ENCODE assay signal across 18 mouse cellular contexts in genomic region chr1:88938458-88938857, GRCm38 (mm10).
DNase-seq lines count a peak whose midpoint lies in the region; ATAC-seq and TF ChIP-seq lines count a peak whose summit lies in the region.
"Had no signal": no experiment of that assay in that cellular context is flagged by ENCODE, and none has a peak within 500 bp of the region (broad histone marks: within the 10 kb centered on the region; RNA-seq: fewer than 3 reads in every experiment).

No protein-coding gene starts in this region.

- DNase-seq in hindbrain, embryonic 14.5 days (ENCODE audit: low spot score), result no peak
- peak; percentile 68 for DNase-seq in kidney, adult 2 months
- peak; percentile 53 to 75 for DNase-seq in kidney, postnatal 25 days
- no peak for DNase-seq in ovary, postnatal 36 days (ENCODE audit: low spot score)
- no peak for DNase-seq in thymus, postnatal 0 days (ENCODE audit: low spot score)
- DNase-seq in thymus, postnatal 10 days (ENCODE audit: low spot score in 2 of 2), result no peak
- DNase-seq: adrenal gland, adult 8-10 months; cerebellum, adult 2 months; embryo, embryonic 11 days; liver, postnatal 0 days; lung, postnatal 4 days; right cerebral cortex, adult 18-20 months; spleen, adult 18-20 months; thymus, postnatal 25 days had no signal

- H3K9me3 ChIP-seq in hindbrain, embryonic 13.5 days, result no peaks in the 10 kb centered on the region
- no peaks in the 10 kb centered on the region for H3K9me3 ChIP-seq in hindbrain, embryonic 12.5 days (replicated peaks)
- no peaks in the 10 kb centered on the region for H3K9me3 ChIP-seq in hindbrain, embryonic 14.5 days (ENCODE audit: control insufficient read depth, low read length)
- H3K9me3 ChIP-seq: heart, embryonic 13.5 days had no signal

- H3K27me3 ChIP-seq in hindbrain, embryonic 13.5 days, result no peaks in the 10 kb centered on the region
- no peaks in the 10 kb centered on the region for H3K27me3 ChIP-seq in hindbrain, embryonic 12.5 days
- H3K27me3 ChIP-seq in hindbrain, embryonic 14.5 days (ENCODE audit: control insufficient read depth, insufficient read depth, low read length), result no peaks in the 10 kb centered on the region
- H3K27me3 ChIP-seq in kidney, adult 2 months (replicated peaks; ENCODE audit: control insufficient read depth, insufficient read depth, low read length), result no peaks in the 10 kb centered on the region
- H3K27me3 ChIP-seq: heart, embryonic 13.5 days; limb, embryonic 15.5 days had no signal

- H3K9ac ChIP-seq in hindbrain, embryonic 13.5 days, result no peak overlapping the region
- no peak overlapping the region for H3K9ac ChIP-seq in hindbrain, embryonic 12.5 days
- H3K9ac ChIP-seq in hindbrain, embryonic 14.5 days, result no peak overlapping the region
- H3K9ac ChIP-seq: heart, embryonic 13.5 days; limb, embryonic 15.5 days; liver, postnatal 0 days had no signal

- H3K36me3 ChIP-seq in hindbrain, embryonic 13.5 days, result no peaks in the 10 kb centered on the region
- no peaks in the 10 kb centered on the region for H3K36me3 ChIP-seq in hindbrain, embryonic 12.5 days
- H3K36me3 ChIP-seq in hindbrain, embryonic 14.5 days (replicated peaks; ENCODE audit: control insufficient read depth, insufficient read depth), result no peaks in the 10 kb centered on the region
- H3K36me3 ChIP-seq in kidney, adult 2 months (ENCODE audit: control insufficient read depth, insufficient read depth, low read length), result no peaks in the 10 kb centered on the region
- H3K36me3 ChIP-seq: heart, embryonic 13.5 days; limb, embryonic 15.5 days had no signal

- ATAC-seq in hindbrain, embryonic 13.5 days (ENCODE audit: low FRiP score), result no peak
- no peak for ATAC-seq in hindbrain, embryonic 12.5 days (ENCODE audit: low FRiP score)
- 0 out of 2 replicates have a peak, but pooled peaks have one; percentile 46 for ATAC-seq in hindbrain, embryonic 14.5 days (ENCODE audit: low FRiP score)
- ATAC-seq: liver, postnatal 0 days had no signal

- 0 out of 2 replicates have a peak overlapping the region, but pooled peaks have one; percentile 13 for H3K27ac ChIP-seq in hindbrain, embryonic 13.5 days
- no peak overlapping the region; the same call in 1 of the 2 replicates for H3K27ac ChIP-seq in hindbrain, embryonic 12.5 days
- peak overlapping the region; percentile 20; the same call in 1 of the 2 replicates for H3K27ac ChIP-seq in hindbrain, embryonic 14.5 days
- no peak overlapping the region for H3K27ac ChIP-seq in kidney, adult 2 months (ENCODE audit: insufficient read depth, low read depth, low read length)
- H3K27ac ChIP-seq: heart, embryonic 13.5 days; limb, embryonic 15.5 days had no signal

- no peak for TF ChIP-seq POLR2A in kidney, adult 2 months (IDR thresholded peaks at IDR 0.05; ENCODE audit: low read depth, low read length)

- TF ChIP-seq CTCF in kidney, adult 2 months (conservative IDR thresholded peaks at IDR 0.05; ENCODE audit: insufficient read depth, insufficient read length, low read depth, low read length), result no peak

- no peak overlapping the region for H3K4me2 ChIP-seq in hindbrain, embryonic 13.5 days
- H3K4me2 ChIP-seq in hindbrain, embryonic 12.5 days (replicated peaks), result no peak overlapping the region
- no peak overlapping the region for H3K4me2 ChIP-seq in hindbrain, embryonic 14.5 days (replicated peaks)
- H3K4me2 ChIP-seq: heart, embryonic 13.5 days; limb, embryonic 15.5 days had no signal

- peaks cover 32% of the 10 kb centered on the region for H3K4me1 ChIP-seq in hindbrain, embryonic 13.5 days (replicated peaks)
- H3K4me1 ChIP-seq in hindbrain, embryonic 12.5 days, result peaks cover 28% of the 10 kb centered on the region
- H3K4me1 ChIP-seq in hindbrain, embryonic 14.5 days (replicated peaks; ENCODE audit: control insufficient read depth, insufficient read depth, low read length), result peaks cover 25% of the 10 kb centered on the region
- peaks cover 10% of the 10 kb centered on the region; the same call in 1 of the 2 replicates for H3K4me1 ChIP-seq in kidney, adult 2 months (ENCODE audit: control insufficient read depth, insufficient read depth, low read length)
- H3K4me1 ChIP-seq: limb, embryonic 15.5 days had no signal

- H3K4me3 ChIP-seq in hindbrain, embryonic 13.5 days, result no peak overlapping the region
- H3K4me3 ChIP-seq in hindbrain, embryonic 12.5 days, result no peak overlapping the region
- H3K4me3 ChIP-seq in hindbrain, embryonic 14.5 days (replicated peaks; ENCODE audit: low read length), result no peak overlapping the region
- H3K4me3 ChIP-seq in kidney, adult 2 months (ENCODE audit: insufficient read depth, low read depth, low read length), result no peak overlapping the region
- H3K4me3 ChIP-seq: heart, embryonic 13.5 days; limb, embryonic 15.5 days had no signal

- WGBS in hindbrain, embryonic 13.5 days, result 62% methylated on average over 7 of the region's 7 CpGs
- 63% methylated on average over 7 of the region's 7 CpGs for WGBS in hindbrain, embryonic 12.5 days
- 62% methylated on average over 7 of the region's 7 CpGs for WGBS in hindbrain, embryonic 14.5 days
- 35% methylated on average over 7 of the region's 7 CpGs for WGBS in kidney, adult 2 months

Comparison
In these comparisons a context has a peak if more than half of its experiments do, and no peak if none do; other contexts are left out.
1. H3K27ac ChIP-seq: peak in hindbrain, embryonic 13.5 days (single experiment) and hindbrain, embryonic 14.5 days (single experiment); none in hindbrain, embryonic 12.5 days (single experiment) and kidney, adult 2 months (single experiment).
2. DNase-seq: peak in kidney, adult 2 months (single experiment) and kidney, postnatal 25 days (2 of 2); none in hindbrain, embryonic 14.5 days (single experiment), ovary, postnatal 36 days (single experiment), thymus, postnatal 0 days (single experiment) and thymus, postnatal 10 days (0 of 2).